ENCODE assay signal across 10 mouse cellular contexts in the genomic region with DNA sequence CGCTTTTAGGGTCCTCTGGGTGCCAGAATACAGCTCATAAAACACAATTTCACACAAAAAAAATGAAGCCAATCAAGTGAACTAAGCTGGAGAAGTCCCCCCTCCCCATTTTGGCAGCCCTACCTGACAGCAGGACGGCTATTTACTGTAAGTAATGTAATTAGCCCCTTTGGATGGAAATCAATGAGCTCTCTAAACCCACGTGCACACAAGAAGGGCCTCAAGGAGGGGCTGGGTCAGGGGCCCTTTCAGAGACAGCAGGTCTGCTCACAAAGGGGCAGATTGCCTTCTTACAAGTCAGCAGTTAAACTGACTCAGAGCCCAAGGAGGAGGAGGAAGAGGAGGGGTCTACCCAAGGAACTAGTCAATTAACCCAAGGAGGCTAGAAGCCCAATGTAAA. TPM values are rescaled to one million over a fixed set of nuclear protein-coding genes. Genes with fewer than 3 reads are reported as not detected.
DNase-seq lines count a peak whose midpoint lies in the region; ATAC-seq lines count a peak whose summit lies in the region.
"Had no signal": no experiment of that assay in that cellular context is flagged by ENCODE, and none has a peak within 500 bp of the region (broad histone marks: within the 10 kb centered on the region; RNA-seq: fewer than 3 reads in every experiment).

No protein-coding gene starts in this region.

- DNase-seq in cerebellum, postnatal 10 days = peak; percentile 67 to 68
- DNase-seq in neural tube, embryonic 11.5 days (ENCODE audit: low spot score) = no peak
- no peak for DNase-seq in neural tube, embryonic 10.5 days (ENCODE audit: extremely low spot score, low spot score)
- no peak for DNase-seq in adrenal gland, postnatal 36 days
- no peak for DNase-seq in gastrocnemius, postnatal 25 days
- no peak for DNase-seq in cerebellum, postnatal 4 days (ENCODE audit: low spot score in 2 of 2)

- peaks cover 22% of the 10 kb centered on the region for H3K4me1 ChIP-seq in neural tube, embryonic 11.5 days (ENCODE audit: control insufficient read depth, insufficient read depth, low read length)
- peaks cover 20% of the 10 kb centered on the region for H3K4me1 ChIP-seq in liver, embryonic 15.5 days (replicated peaks)

- H3K4me3 ChIP-seq in neural tube, embryonic 11.5 days (ENCODE audit: low read depth, low read length) = no peak overlapping the region; the same call in 1 of the 2 replicates
- H3K4me3 ChIP-seq in liver, embryonic 15.5 days (replicated peaks) = 0 out of 2 replicates have a peak overlapping the region, but pooled peaks have one; percentile 37

- no peak overlapping the region for H3K9ac ChIP-seq in neural tube, embryonic 11.5 days (ENCODE audit: low read length)
- no peak overlapping the region for H3K9ac ChIP-seq in liver, embryonic 15.5 days

- H3K4me2 ChIP-seq in neural tube, embryonic 11.5 days (ENCODE audit: low read depth) = peak overlapping the region; percentile 39
- H3K4me2 ChIP-seq in liver, embryonic 15.5 days = 0 out of 2 replicates have a peak overlapping the region, but pooled peaks have one; percentile 53

- no peaks in the 10 kb centered on the region for H3K9me3 ChIP-seq in neural tube, embryonic 11.5 days (ENCODE audit: control insufficient read depth, low read length)
- no peaks in the 10 kb centered on the region for H3K9me3 ChIP-seq in liver, embryonic 15.5 days (replicated peaks)
- H3K9me3 ChIP-seq: megakaryocyte, embryonic 14.5 days had no signal

- 0% methylated on average over 3 of the region's 3 CpGs for WGBS in neural tube, embryonic 11.5 days
- WGBS in liver, embryonic 15.5 days (ENCODE audit: insufficient replicate concordance) = 6% methylated on average over 3 of the region's 3 CpGs

- H3K27me3 ChIP-seq in neural tube, embryonic 11.5 days (ENCODE audit: control insufficient read depth, insufficient read depth, low read length) = peaks cover 86% of the 10 kb centered on the region
- H3K27me3 ChIP-seq in liver, embryonic 15.5 days = peaks cover 100% of the 10 kb centered on the region

- no peaks in the 10 kb centered on the region for H3K36me3 ChIP-seq in neural tube, embryonic 11.5 days (ENCODE audit: control insufficient read depth, insufficient read depth, low read length)
- no peaks in the 10 kb centered on the region for H3K36me3 ChIP-seq in liver, embryonic 15.5 days (replicated peaks)

- ATAC-seq in cerebellum, adult (ENCODE audit: insufficient number of reproducible peaks, low FRiP score, low TSS enrichment) = no peak
- no peak for ATAC-seq in neural tube, embryonic 11.5 days (ENCODE audit: insufficient read depth, low FRiP score, low TSS enrichment)
- no peak for ATAC-seq in liver, embryonic 15.5 days (ENCODE audit: insufficient read depth)

- no peak overlapping the region for H3K27ac ChIP-seq in neural tube, embryonic 11.5 days (ENCODE audit: low read depth, low read length)
- no peak overlapping the region for H3K27ac ChIP-seq in liver, embryonic 15.5 days (replicated peaks)

RNA-seq across cellular contexts. Expression of a gene that starts 4.2 kb away (rescaled TPM):
- 10.6 and 11.4 TPM in 2 replicates for polyA plus RNA-seq in neural tube, embryonic 11.5 days (2014; fragmentation: Nextera tagmentation; extraction: Ambion mirVana)
- 0.02 and 0.03 TPM in 2 replicates for polyA plus RNA-seq in liver, embryonic 15.5 days (2015; fragmentation: Nextera tagmentation; extraction: Ambion mirVana)
- total RNA-seq in adrenal gland, postnatal 36 days (2021) = under 1 TPM in 1 of 2 experiments, not detected in 1; 0.07 TPM
- total RNA-seq in gastrocnemius, postnatal 25 days (2021) = not detected
- polyA plus RNA-seq: kidney, adult 2 months had no signal

RNA-seq across cellular contexts. Expression of a gene that starts 12.5 kb away (rescaled TPM):
- 33.9 and 37.4 TPM in 2 replicates for polyA plus RNA-seq in neural tube, embryonic 11.5 days (2014; fragmentation: Nextera tagmentation; extraction: Ambion mirVana)
- 9.6 and 10.9 TPM in 2 replicates for polyA plus RNA-seq in liver, embryonic 15.5 days (2015; fragmentation: Nextera tagmentation; extraction: Ambion mirVana)
- total RNA-seq in adrenal gland, postnatal 36 days (2021) = 10 to 100 TPM; 19.3 to 20.7 TPM
- 10 to 100 TPM; 11.5 to 12.8 TPM for total RNA-seq in gastrocnemius, postnatal 25 days (2021)

Comparison
In these comparisons a context has a peak if more than half of its experiments do, and no peak if none do; other contexts are left out.
1. DNase-seq: peak in cerebellum, postnatal 10 days (2 of 2); none in neural tube, embryonic 11.5 days (single experiment), neural tube, embryonic 10.5 days (single experiment), adrenal gland, postnatal 36 days (0 of 2), gastrocnemius, postnatal 25 days (single experiment) and cerebellum, postnatal 4 days (0 of 2).